Mouse (Mus musculus) skeletal muscle tissue, postnatal 0 days (tissue): ENCODE results near the gene Olfr1288. TPM values are rescaled to one million over a fixed set of nuclear protein-coding genes. Genes with fewer than 3 reads are reported as not detected.

Experiments
- polyA plus RNA-seq: library from polyadenylated mRNA; unstranded; fragments of >200 nt; fragmentation: Nextera tagmentation; extraction: Ambion mirVana; gene quantifications from 2 replicates; pipeline ENCODE4 v1.2.1, GENCODE M21; 2015

Olfr1288 gene
- not detected in 2 replicates for polyA plus RNA-seq

DNA sequence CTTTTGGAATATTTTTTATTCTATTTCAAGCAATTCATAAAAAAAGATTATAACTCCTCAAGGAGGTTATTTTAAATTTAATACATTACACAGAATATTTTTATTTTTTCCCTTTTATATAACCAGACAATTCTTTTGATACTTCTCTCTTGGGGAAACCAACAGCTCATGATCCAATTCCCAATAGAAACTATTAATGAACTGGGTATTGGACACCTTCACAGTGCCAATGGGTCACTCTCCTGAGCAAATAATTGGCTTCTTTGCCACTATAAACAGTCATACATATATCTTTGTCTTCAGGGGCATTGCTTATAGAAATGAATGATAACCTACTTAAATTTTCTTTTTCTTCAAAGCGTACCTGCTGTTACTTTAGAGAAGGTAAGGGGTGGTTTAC, at the start of gene Olfr1288:
Gene Olfr1288 (plus strand): TSS at position 301 of the 400 bp plus-strand sequence.

DNA sequence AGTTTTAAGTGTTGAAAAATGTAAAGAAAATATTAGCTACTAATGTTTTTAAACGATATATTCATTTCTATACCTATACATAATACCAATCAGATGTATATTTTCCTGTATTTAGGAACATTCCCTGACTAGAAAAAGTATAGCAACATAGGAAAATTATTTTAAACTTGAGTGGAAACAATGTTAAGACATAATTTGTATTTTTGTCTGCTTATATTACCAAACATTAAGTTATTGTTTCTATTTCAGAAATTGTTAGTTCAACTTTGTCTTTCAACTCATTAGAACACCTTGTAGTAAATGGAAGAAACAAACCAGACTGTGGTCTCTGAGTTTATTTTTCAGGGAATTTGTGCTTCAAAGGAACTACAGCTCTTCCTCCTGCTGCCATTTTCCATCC, 25.1 kb upstream of the Olfr1288 start, which contains the start of gene Olfr1287:
Gene Olfr1287 (plus strand): TSS at position 301 of the 400 bp plus-strand sequence.

GRCm38 (mm10) chr2:111480519-111480918, 6.6 kb downstream of the Olfr1288 start, which contains the start of gene Olfr1289:
Gene Olfr1289 (plus strand): TSS chr2:111480819.

GRCm38 (mm10) chr2:111493729-111494128, 19.8 kb downstream of the Olfr1288 start, which contains the start of gene Olfr1290:
Gene Olfr1290 (minus strand): TSS chr2:111493829.

DNA sequence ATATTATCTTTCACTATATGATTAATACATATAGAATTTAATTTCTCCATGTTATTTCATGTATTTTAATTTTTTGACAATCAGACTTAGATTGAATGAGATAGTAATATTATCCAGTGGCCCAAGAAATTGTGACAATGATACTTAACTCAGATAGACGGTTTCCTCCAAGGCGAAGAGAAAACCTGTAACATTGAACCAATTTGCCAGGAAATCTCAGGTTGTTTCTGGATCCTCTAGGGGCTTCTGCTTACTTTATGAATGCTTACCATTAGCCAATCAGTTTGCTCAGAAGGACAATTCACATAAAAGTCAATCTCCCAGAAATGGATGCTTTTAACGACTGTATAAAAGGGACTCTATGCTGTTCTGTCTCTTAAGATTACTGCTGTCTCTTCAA, 23.0 kb downstream of the Olfr1288 start, which contains the start of gene Olfr1291-ps1:
Gene Olfr1291-ps1 (plus strand): TSS at position 301 of the 400 bp plus-strand sequence.

GRCm38 (mm10) chr2:111524903-111525302, 51.0 kb downstream of the Olfr1288 start, which contains the start of gene Olfr1293-ps:
Gene Olfr1293-ps (plus strand): TSS chr2:111525203.

Other genes starting within 250 kb of the Olfr1288 start
- gene 4930430A15Rik, start 244.5 kb upstream of the Olfr1288 start, polyA plus RNA-seq = not detected in 2 replicates
- not detected in 2 replicates for gene Olfr1275, start 238.8 kb upstream of the Olfr1288 start, polyA plus RNA-seq
- not detected in 2 replicates for gene Olfr1276, start 219.6 kb upstream of the Olfr1288 start, polyA plus RNA-seq
- not detected in 2 replicates for gene Olfr1277, start 200.0 kb upstream of the Olfr1288 start, polyA plus RNA-seq
- gene Olfr1278, start 184.0 kb upstream of the Olfr1288 start, polyA plus RNA-seq = not detected in 2 replicates
- not detected in 2 replicates for gene Olfr1279, start 173.5 kb upstream of the Olfr1288 start, polyA plus RNA-seq
- not detected in 2 replicates for gene Olfr1280, start 160.1 kb upstream of the Olfr1288 start, polyA plus RNA-seq
- gene Olfr1281, start 147.6 kb upstream of the Olfr1288 start, polyA plus RNA-seq = not detected in 2 replicates
- not detected in 2 replicates for gene Olfr1282, start 138.0 kb upstream of the Olfr1288 start, polyA plus RNA-seq
- not detected in 2 replicates for gene Olfr1283, start 107.3 kb upstream of the Olfr1288 start, polyA plus RNA-seq
- not detected in 2 replicates for gene Olfr1284, start 98.6 kb upstream of the Olfr1288 start, polyA plus RNA-seq
- not detected in 2 replicates for gene Olfr1286, start 51.0 kb upstream of the Olfr1288 start, polyA plus RNA-seq
- not detected in 2 replicates for gene Olfr1287, start 25.0 kb upstream of the Olfr1288 start, polyA plus RNA-seq
- not detected in 2 replicates for gene Olfr1289, start 6.7 kb downstream of the Olfr1288 start, polyA plus RNA-seq
- gene Olfr1290, start 19.7 kb downstream of the Olfr1288 start, polyA plus RNA-seq = not detected in 2 replicates
- not detected in 2 replicates for gene Olfr1291-ps1, start 23.1 kb downstream of the Olfr1288 start, polyA plus RNA-seq
- gene Olfr1293-ps, start 51.1 kb downstream of the Olfr1288 start, polyA plus RNA-seq = not detected in 2 replicates
- gene Olfr1294, start 66.2 kb downstream of the Olfr1288 start, polyA plus RNA-seq = not detected in 2 replicates
- not detected in 2 replicates for gene Olfr1295, start 95.6 kb downstream of the Olfr1288 start, polyA plus RNA-seq
- not detected in 2 replicates for gene Olfr1297, start 152.4 kb downstream of the Olfr1288 start, polyA plus RNA-seq
- gene Olfr1298, start 175.1 kb downstream of the Olfr1288 start, polyA plus RNA-seq = not detected in 2 replicates
- not detected in 2 replicates for gene Olfr1299, start 187.3 kb downstream of the Olfr1288 start, polyA plus RNA-seq